Mouse (Mus musculus) spleen, postnatal 10 days (tissue): ENCODE data around the gene Pold3.
"Not testable (repeated sequence)": the region's sequence is repeated elsewhere in the genome, so short reads cannot be mapped to it uniquely, and the experiment has no call there.

Experiments used
- DNase-seq, 2 experiments: peaks; one replicate each; pipeline ENCODE4 v3.0.0; 2021 to 2022; ENCODE audit warnings: low spot score in 2 of 2

Pold3 gene

DNA sequence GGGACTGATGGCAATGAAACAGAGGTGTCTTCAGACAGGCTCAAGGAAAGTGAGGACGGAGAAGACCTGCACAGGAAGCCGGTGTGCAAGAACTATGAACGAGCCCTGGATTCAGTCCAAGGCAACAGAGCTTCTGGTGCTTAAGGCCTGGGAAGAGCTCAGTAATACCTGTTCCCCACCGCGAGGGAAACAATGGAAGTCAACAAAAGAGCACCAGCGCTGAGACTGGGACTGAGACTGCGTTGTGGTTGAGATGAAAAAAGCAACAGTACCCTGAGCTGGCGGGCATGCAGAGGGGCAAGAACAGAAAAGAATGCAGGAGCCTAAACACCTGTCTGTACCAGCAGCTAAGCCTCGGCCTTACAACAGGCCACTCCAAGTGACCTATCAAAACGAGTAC, 9.9 kb downstream of the Pold3 start:
- no peak for DNase-seq

DNA sequence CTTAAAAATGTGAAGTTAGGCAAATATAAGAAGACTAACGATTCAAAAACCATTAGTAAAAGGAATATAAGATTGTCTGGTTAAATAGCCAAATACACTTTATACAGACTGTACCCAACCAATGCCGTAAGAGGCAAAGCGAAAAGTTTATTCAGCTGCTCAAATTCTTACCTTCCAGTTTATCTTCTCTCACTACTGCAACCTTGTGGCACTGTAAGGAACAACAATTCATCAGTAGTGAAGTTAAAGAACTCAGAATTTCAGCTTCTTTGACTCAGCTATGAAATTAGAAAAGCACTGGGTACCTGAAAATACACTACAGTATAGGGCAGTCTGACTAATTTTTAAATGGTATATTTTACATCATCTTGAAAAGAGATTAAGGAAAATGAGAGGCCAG, 13.0 kb downstream of the Pold3 start:
- no peak for DNase-seq

DNA sequence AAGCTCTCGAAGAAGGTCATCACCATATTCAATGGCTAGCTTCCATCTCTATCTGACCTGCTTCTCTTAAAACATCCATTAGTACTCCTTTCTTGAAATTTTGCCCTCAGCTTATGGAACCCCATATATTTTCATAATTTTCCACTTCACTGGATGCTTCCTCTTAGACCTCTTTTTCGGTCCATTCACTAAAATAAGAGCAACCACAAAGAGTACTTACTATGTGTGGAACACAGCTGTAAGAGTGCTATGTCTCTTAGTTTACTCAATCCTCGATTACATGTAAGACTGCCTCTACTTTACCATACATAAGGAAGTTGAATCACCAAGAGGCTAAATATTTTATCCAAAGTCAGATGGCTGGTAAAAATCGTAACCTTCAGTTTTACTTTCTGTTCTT, 16.7 kb downstream of the Pold3 start:
- DNase-seq = no peak

DNA sequence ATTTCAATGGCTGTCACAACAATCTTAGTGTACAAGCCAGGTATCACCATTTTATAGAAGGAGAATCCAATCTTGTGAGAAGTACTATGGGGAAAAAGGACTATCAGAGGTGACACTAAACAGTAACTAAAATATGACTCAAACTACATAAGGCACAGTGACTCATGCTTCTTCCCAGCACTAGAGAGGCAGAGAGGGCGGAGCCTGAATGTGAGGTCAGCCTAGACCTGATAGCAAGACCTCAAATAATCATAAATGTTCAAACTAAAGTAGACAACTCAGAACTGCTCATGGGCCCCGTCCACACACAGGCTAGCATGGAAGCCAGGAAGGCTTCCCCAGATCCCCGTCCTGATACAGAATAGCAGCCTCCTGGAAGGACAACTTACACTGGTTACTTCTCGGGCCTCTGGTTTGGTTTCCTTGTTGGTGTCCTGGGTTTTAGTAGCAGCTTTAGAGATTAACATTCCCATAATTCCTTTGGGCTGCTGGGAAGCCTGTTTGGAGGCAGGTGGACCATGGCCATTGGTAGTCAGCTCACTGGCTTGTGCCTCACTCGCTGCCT, 21.3 kb downstream of the Pold3 start:
- no peak for DNase-seq

DNA sequence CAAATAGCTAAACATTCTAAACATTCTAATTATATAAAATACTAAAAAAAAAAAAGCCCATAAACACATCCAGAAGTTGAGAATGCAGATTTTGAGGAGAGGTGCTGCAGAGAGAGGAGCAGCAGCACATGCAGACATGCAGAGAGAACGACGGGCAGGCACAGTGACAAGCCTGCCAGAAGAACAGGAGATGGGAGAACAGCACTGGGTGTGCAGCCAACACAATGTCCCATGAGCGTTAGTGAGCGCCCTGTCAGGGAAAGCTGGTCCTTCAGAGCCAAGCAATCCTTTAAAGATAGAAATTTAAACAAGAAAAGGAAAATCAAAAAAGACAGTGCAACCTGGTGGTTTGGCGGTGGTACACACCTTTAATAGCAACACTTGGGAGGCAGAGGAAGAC, 34.5 kb downstream of the Pold3 start:
- DNase-seq = no peak

DNA sequence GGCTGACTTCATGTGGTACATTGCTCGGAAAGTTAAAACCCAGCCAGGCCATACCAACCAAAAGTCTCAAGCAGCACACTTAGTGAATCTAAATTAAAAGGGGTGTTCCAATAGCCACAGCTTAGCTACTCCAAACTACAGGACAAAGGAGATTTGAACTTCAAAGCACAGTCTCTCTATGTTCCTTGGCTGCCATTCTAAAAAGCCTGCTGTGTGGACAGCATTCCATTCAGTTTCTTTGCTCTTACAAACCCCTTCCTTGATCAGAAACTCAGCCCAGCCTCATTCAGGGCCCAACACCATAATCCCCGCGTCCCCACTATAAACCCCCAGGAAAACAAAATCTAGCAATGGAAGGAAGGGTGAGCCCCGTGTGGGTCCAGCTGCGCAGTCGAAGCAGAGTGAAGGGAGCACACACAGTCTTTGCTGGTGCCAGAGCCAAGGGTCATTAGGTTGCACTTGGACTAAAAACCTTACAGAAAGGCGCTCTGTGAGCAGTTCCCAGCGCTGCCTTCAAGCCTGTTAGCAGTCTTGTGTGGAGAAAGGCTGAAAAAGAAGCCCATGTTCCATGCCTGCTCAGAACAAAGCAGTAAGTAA, 35.1 kb downstream of the Pold3 start:
- DNase-seq = no peak

DNA sequence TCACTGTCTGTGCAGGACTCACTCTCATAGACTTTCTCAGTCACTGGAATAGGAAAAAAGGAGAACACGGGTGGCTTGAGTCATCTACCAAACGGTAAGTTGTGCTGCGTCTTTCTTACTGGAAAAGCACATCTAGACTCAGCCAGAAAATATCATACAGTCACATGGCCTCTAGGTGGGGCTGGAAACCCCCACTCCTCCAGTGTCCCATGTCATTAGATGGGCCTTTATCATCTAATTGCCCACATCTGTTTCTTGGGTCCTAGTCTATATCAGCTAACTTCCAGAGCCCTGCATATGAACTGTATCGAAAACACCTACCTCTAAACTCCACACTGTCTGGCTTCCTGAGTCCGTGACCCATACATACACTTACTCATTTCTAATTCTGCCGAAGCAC, 37.6 kb downstream of the Pold3 start:
- DNase-seq = no peak

DNA sequence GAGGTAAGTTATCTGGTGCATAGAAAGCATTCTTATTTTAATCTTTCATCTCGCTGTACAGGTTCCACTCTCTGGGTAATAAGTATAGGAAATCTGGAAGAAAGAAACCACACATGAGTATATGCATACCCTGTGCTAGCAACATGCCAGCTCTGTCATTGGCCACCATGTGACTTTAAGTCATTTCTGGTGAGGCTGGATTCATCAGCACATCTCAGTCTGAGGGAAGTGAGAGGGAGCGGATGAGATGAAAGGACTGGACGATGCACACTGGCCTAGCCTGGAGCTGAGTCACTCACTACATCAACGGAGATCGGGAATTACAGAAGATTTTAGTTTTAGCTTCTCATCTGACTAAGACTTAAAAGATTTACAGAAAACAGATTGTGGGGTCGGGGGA, 38.5 kb downstream of the Pold3 start:
- DNase-seq = no peak

DNA sequence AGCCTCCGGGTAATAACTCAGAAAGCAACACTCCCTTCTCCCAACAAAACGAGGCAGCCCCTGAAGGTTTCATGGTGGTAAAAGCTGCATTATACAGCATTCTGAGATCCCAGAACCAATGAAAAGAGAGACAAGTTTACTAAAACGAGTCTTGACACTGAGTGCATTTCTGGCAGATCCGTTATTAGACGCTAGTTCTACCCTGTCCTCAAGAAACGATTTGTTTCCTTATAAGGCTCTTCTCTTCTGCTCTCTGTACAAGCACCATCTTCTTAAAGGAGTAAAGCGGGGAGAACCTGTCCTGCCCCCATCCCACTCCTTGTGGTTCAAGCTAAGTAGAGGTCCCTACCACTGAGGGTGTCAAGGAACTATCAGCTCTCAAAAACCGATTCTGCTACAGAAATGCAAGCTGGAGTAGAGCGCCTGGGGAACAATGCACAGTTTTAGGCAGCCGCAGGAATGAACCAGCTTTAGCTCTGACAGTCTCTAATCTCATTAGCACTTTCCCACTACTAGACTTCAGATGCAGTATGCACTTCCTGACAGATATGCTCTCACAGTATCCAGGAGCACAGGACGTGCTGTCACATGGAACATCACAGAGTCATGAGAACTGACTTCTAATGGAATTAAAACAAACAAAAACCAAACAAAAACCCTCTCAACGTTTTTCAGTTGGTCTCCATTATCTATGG, 41.1 kb downstream of the Pold3 start:
- no peak for DNase-seq

DNA sequence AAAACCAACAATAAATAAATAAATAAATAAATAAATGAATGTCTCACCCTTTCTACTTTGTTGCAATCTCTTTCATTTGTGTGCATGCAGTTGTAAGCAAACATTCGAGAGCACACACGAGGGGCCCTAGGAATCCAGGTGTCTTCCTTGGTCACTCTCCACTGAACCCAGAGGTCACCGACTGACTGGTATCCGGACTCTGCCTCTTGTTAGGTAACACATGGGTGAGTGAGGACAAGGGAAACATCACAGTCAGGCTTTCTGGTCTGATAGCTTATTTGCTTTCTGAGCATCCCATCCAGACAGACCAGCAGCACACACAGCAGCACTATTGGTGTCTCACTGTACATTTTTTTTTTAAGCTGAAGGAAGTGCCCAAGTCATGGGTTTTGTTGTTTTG, 44.3 kb downstream of the Pold3 start:
- DNase-seq = no peak

DNA sequence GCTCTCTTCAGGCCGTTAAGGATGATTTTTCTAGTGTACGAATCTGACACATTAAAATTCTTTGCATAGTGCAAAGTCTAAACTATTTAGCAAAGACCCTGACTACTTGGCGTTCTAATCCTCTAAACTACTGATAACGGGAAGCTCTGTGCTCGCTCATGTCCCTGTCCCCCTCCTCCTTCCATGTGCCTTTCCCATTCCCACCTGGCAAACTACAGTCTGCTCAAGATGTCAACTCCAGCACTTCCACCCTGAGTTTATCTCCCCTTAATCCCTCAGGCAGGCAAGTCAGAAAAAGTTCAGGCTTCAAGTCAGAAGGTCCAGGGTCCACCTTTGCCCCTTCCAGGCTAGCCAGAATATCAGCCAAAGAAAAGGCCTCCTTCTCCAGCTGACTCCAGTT, 45.1 kb downstream of the Pold3 start:
- DNase-seq = no peak

DNA sequence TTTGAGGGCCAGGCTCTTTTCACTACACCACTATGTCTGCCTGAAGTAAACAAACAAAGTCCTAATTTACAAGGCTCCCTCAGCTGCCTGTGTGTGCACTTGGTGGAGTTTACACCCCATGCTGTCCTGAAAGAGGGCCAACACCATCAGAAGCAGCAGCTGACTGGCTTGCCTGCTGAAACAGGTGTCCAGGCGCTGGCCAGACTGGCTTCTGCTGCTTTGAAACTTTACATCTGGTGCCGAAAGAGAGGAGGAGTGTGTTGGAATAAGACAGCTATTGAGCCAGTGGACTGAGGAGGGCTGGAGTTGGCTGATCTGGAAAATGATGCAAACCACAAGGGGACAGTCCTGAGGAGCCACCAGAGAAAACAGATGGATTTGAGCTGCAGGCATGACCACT, 47.4 kb downstream of the Pold3 start:
- DNase-seq = no peak

DNA sequence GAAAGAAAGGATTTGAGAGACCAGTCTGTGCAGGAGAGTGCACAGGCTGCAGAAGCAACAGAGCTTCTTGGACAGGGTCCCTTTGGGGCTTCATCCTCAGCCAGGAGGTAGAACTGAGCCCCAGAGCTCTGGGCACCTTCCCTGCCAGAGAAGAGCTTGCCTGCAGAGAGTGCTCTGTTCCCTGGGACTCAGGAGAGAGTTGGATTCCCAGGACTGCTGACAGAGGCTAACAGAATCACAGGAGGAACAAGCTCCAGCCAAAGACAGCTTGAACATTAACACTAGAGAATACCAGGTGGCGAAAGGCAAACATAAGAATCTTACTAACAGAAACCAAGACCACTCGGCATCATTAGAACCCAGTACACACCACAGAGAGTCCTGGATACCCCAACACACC, 68.4 kb downstream of the Pold3 start:
- not testable (repeated sequence) for DNase-seq

DNA sequence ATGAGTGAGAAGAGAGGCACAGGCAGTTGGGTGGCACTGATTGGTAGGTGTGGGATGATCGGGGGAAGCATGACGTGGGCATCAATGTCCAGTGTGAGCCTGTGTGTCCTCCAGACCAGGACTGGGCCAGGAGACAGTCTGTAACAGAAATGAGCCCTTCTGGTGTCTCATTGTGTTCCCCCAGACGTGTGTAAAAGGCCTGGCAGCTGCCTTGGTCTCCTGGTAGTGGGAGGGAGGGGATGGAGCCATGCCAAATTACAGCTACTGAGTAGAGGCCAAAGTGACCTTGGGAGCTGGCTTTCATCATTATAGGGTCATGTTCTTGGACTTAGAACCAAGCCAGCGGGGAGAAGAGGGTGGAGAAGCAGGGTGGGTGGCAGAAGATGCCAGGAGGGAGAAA, 69.5 kb downstream of the Pold3 start:
- no peak for DNase-seq

DNA sequence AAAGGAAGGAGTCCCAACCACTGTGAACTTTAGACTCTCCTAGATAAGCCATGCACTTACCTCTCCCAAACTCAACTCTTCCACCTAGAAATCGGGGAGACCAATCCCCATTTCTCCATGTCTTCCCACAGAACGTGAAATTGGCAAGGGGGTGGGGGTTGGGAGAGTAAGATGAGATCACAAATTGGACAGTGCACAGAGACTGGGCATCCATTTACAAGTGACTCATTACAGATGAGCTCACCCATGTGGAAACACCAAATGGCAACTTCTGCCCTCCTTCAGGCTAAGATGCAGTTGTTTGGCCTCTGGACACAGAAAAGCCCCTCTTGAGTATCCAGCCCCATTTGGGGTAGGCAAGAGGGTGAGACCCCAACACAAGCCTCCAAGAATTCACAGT, 74.9 kb downstream of the Pold3 start:
- no peak for DNase-seq

DNA sequence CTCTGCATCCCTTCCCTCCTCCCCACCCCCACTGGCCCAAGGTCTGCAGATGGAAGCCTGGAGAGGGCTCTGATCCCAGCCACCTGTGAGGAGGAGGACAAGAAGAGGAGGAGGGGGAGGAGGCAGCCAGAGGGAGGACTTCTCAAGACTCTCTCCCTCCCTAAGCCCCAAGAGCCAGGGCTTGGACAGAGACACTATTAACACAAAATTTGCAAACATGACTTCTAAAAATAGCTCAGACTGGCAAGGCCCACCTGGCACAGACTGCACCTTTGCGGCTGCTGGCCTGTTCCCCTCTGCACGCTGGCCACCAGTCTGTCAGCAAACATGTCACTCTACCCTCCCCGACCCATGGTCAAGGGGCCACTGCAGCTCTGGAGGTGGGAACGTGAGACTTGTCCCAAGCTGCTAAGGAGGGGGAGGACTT, 77.7 kb downstream of the Pold3 start:
- no peak for DNase-seq

DNA sequence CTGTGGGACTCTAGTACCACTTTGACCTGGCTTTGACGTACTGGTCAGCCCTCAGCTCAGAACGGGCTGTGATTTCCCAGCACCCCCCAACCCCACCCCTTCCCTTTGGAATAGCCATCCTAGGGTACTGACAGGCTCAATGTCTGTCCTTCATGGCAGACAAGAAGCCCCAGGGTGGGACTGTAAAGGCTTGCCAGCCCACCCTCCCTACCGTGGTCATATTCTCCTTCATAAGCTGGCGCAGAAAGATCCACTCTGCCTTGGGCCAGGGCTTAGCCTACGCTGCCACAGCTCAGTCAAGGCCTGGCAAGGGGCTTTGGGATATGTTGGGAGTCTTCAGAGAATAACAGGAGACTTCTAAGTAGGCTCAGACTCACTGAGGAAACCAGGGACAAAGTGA, 78.3 kb downstream of the Pold3 start:
- DNase-seq = no peak

DNA sequence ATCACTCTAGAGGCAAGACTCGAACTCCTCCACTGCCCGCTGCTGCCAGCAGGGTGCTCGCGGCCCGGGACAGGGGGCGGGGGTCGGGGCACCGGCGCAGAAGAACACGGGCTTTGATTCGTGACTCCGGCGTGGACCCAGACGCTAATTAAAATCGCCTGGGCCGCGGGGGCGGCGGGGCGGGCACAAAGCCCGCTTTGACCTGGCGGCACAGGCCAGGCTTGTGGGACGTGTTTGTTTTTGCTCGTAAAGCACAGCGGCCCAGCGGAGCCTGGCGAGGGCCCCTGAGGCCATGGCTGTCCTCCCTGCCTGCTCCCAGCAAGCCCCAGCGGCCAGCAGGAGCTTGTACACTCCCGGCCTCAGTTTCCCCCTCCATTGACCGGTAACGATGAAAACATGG, 79.2 kb downstream of the Pold3 start:
- no peak for DNase-seq

DNA sequence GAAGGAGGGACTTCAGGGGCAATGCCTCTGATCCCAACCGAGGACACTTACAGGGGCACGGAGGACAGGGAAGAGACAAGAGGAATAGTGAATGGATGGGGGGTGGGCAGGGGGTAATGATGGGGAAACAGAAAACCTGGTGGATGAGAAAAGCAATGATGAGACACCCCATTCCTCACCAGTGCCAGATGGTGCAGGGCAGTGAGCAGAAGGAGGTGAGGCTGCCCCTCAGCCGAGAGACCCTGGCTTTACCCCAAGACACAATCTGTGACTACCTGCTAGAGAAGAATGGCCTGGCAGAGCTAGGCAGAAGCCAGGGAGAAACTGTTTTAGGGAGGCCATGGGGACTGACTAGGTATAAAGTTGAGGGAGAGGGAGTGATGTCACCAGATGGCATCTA, 84.9 kb downstream of the Pold3 start:
- DNase-seq = no peak

DNA sequence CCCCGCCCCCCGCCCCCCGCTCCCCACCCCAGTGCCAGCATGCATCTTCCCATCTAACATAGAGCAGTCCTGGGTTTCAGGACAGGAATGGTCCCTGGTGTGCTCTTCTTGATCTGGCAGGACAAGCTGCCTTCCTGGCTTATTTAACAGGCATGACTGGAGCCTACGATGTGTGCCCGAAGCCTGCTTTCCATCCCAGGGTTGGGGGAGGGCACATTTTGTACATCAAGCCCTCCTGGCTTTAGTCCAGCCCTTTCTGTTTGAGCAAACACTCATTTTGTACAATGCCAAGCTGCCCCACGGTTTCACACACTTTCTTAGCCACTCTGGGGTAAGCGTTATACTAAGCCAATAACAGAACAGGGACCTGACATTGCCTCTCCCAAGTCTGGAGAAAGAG, 85.3 kb downstream of the Pold3 start:
- no peak for DNase-seq

DNA sequence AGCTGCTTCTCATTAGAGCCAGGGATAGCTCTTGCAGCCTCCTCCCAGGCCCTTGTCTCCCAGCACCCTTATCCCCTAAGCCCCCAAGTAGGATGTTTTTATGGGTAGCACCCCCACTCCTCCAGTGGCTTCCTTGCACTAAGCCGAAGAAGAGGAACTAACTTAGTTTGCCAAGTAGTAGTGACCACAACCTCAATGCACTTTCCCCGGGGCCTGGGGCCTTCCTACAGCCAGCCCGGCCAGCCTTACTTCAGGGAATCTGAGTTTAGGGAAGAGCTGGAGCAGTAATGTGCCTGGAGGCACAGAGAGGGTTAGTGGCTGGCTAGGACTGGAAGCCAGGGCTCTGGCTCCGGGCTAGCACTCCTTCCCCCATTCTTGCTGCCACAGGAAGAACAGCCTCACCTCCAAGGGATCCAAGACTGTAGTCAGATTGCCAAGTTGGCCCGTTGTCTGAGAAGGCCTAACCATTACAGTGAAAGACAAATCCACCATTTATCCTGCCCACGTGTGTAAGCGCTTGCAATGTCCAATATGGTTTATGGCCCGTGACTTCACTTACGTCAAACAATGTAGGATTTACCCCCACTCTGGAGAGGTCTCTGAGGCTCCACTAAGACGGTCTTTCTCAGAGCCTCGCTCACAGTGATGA, 86.4 kb downstream of the Pold3 start:
- no peak for DNase-seq

DNA sequence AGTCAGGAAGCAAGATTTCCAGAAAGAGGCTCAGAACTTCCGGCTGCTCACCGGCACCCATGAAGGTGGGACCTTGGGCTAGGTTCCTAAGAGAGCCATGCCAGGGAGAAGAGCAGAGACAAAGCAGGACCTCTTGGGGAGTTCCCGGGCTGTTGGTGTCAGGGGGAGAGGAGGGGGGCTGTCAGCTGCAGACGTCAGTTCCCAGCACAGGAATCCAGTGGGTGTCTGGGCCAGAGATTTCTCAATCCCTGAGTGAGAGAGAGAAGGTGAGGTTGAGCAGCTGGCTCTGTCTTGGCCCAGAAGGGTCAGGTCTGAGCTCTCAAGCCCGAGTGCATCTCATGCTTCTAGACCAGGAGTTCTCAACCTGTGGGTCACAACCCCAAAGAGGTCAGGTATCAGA, 87.7 kb downstream of the Pold3 start:
- no peak for DNase-seq
